Mouse (Mus musculus): ENCODE results near the gene Sirt7.

- TF ChIP-seq POLR2AphosphoS2 (IDR thresholded peaks at IDR 0.05; ENCODE audit: low read depth, low read length) (no peak), CTCF (conservative IDR thresholded peaks at IDR 0.05 in 1 of 2, IDR thresholded peaks at IDR 0.05 in 1 of 2; ENCODE audit: low read depth in 2 of 2, low read length in 2 of 2) (no peak), TBP (conservative IDR thresholded peaks at IDR 0.05; ENCODE audit: low read depth, low read length) (no peak), TCF12 (IDR thresholded peaks at IDR 0.05; ENCODE audit: low read depth, low read length) (no peak), HCFC1 (IDR thresholded peaks at IDR 0.05; ENCODE audit: low read depth, low read length) (no peak), CHD2 (IDR thresholded peaks at IDR 0.05; ENCODE audit: low read length) (no peak), CHD1 (IDR thresholded peaks at IDR 0.05; ENCODE audit: low read depth, low read length) (no peak), EP300 (IDR thresholded peaks at IDR 0.05; ENCODE audit: low read length) (no peak), POLR2A (IDR thresholded peaks at IDR 0.05; ENCODE audit: low read depth, low read length) (no peak), ETS1 (conservative IDR thresholded peaks at IDR 0.05; ENCODE audit: low read depth, low read length) (no peak), NRF1 (IDR thresholded peaks at IDR 0.05; ENCODE audit: low read depth, low read length) (no peak)
These were observed 4.9 kb upstream of the Sirt7 start for GRCm38 (mm10) chr11:120629911-120630310.

Measured in CH12.LX (cell line).